Mouse (Mus musculus) left cerebral cortex, postnatal 10 days (tissue): Measurements from ENCODE around the gene C1ra. TPM values are rescaled to one million over a fixed set of nuclear protein-coding genes. Genes with fewer than 3 reads are reported as not detected.
"Not testable (repeated sequence)": the region's sequence is repeated elsewhere in the genome, so short reads cannot be mapped to it uniquely, and the experiment has no call there.

Experiments used
- DNase-seq, 2 experiments: peaks; one replicate each; pipeline ENCODE4 v3.0.0; 2021 to 2022; ENCODE audit warnings: low spot score in 2 of 2, mixed read lengths in 1 of 2; ENCODE audit errors: extremely low spot score in 1 of 2
- intact Hi-C: fragments of 180-260 bp; cut with DNase I; formaldehyde crosslinking; loops from one replicate; pipeline ENCODE4 v1.15.1; 2025
- total RNA-seq, 2 experiments: library from RNA; stranded (reverse); gene quantifications; 2 replicates each; pipeline ENCODE4 v1.2.3; 2021

C1ra gene
- total RNA-seq, 2 experiments from 2014 or later = 0.99 to 1.2 TPM

DNA sequence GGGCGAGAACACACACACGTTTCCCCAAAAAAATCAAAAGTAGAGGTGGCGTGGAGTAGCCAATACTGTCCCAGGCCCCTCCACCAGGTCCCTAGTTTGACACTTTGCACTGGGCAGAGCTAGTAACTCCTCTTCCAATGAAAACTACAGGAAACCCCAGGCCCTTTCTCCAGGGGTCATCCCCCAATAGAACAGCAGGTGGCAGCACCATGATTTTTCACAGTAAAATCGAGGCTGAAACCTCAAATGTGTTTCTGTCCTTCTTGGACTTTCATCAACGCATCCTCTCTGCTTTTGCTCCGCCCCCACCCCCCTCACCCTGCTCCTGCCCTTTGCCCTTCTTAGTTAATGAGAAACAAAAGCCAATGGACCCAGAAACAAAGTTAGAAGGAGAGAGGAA, 30.6 kb upstream of the C1ra start:
- peak in 1 of 2 experiments; percentile 55 for DNase-seq
- intact Hi-C loops = loop anchor here (5.0 kb wide), 1 partner anchor 61 kb away; the partner anchor contains the start of gene C1s1

- not testable (repeated sequence) for DNase-seq
- intact Hi-C loops = loop anchor here (5.0 kb wide), 1 partner anchor 58 kb away; the partner anchor contains the start of gene C1s1
These were observed 28.4 kb upstream of the C1ra start for GRCm38 (mm10) chr6:124483831-124484230.

- no peak for DNase-seq
- intact Hi-C loops = loop anchor here (5.0 kb wide), 1 partner anchor 57 kb away; the partner anchor contains the start of gene C1s1
These were observed 27.4 kb upstream of the C1ra start for GRCm38 (mm10) chr6:124484851-124485250.

GRCm38 (mm10) chr6:124485414-124486144, 26.6 kb upstream of the C1ra start:
- intact Hi-C loops = no loop called here
- no peak for DNase-seq

- no peak for DNase-seq
- intact Hi-C loops = no loop called here
These were observed 24.7 kb upstream of the C1ra start for GRCm38 (mm10) chr6:124487509-124487908.

DNA sequence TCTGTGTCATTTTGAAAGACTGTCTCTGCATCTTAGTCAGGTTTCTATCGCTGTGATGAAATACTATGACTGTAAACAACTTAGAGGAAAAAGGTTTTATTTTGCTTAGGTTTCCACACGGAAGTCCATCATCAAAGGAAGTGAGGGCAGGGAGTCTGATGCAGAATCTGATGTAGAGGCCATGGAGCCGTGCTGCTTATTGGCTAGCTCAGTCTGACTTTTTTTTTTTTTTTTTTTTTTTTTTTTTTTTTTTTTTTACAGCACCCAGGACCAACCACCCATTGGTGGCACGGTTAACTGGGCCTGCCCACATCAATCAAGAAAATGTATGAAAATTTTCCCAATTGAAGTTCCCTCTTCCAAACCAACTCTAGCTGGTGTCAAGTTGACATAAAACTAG, 23.3 kb upstream of the C1ra start:
- intact Hi-C loops = no loop called here
- no peak for DNase-seq

DNA sequence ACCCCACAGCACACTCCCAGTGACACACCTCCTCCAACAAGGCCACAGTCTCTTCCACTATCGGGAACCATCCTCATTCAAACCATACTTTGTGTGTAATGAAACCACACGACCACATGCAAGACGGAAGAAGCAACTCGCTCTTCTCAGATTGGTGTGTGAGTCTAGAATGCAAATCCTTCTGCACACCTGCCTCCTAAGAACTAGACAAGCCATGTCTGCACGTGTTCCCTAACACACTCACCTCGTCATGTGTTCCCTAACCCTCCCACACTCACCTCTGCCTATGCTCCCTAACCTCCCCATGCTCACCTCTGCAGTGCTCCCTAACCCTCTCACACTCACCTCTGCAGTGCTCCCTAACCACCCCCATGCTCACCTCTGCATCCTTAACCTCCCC, 20.8 kb upstream of the C1ra start:
- no peak for DNase-seq
- intact Hi-C loops = no loop called here

- DNase-seq = peak; percentile 51 to 76
- intact Hi-C loops = no loop called here
These were observed 19.2 kb upstream of the C1ra start, which contains the start of gene C1rl for GRCm38 (mm10) chr6:124492842-124493561. Gene C1rl (plus strand): TSS chr6:124493113.

GRCm38 (mm10) chr6:124493886-124494285, 18.3 kb upstream of the C1ra start:
- intact Hi-C loops = no loop called here

DNA sequence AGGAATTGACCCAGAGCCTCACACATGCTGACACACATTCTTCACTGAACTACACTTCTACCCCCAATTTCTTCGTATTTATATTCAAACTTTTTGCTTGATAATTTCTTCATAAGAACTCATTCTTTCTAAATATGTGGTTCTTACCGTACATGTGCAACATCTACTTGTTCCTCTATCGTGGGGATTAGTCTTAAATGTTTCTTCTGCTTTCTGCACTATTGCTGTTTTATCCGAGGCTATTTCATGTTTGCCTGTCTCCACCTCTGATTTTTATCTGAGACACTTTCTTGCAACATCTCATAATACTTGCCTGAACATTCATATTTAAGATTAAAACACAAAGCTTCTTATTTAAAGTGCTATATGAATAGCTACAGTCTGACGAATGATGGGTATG, 16.2 kb upstream of the C1ra start:
- intact Hi-C loops = no loop called here
- no peak for DNase-seq

More at GRCm38 (mm10) chr6:124493886-124494285, 18.3 kb upstream of the C1ra start:
- no peak for DNase-seq

DNA sequence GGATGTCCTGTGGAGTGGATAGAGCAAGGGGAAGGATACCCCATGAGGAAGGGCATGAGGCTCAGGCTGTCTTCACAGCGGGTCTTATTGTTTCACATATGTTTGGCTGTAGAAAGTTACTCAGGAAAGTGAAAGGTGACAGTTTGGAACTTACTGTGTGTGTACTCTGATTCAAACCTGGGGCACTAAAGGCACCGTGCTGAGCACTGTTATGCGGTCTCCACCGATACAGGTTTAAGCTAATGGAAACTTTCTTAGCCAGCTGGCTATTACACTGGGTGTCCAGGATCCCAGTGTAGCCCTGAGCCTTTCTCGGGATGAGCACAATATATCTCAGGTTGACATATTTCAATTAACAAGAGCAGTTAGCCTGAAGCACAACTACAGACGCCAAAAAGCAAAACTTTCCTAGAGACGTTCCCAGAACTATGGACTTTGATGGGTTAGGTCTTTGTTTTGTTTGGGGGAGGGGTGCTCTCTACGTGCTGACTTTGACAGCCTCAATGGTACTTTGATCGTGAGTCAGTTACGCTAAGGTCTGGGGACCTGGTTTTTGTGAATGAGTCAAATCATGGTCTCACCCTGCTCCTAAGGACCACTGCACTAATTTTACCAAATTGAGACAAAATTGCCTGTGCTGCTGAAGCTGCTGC, 12.2 kb upstream of the C1ra start:
- DNase-seq = no peak
- intact Hi-C loops = no loop called here

GRCm38 (mm10) chr6:124501473-124501872, 10.7 kb upstream of the C1ra start:
- intact Hi-C loops = no loop called here
- DNase-seq = no peak

GRCm38 (mm10) chr6:124502021-124502420, 10.2 kb upstream of the C1ra start:
- intact Hi-C loops = no loop called here

GRCm38 (mm10) chr6:124505028-124505427, 7.2 kb upstream of the C1ra start:
- intact Hi-C loops = no loop called here
- peak in 1 of 2 experiments; percentile 48 for DNase-seq

More at GRCm38 (mm10) chr6:124502021-124502420, 10.2 kb upstream of the C1ra start:
- DNase-seq = no peak

DNA sequence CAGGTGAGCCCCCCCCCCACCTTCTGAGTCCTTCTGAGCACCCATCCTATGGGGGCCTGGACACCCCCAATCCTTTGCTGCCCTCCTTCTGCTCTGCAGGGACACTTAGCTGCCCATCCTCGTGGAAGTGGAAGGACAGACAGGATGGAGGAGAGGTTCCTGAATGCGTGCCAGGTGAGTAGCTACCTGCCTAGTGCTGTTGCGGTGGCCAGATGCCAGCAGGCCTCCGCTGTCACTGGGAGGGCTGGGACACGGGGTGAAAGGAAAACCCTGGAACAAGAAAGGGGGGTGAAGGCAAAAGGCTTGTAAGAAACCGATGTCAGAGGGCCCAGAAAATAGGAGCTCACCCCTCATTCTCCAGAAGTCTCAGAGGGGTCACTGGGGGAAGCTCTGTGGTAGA, 5.2 kb upstream of the C1ra start:
- intact Hi-C loops = no loop called here
- DNase-seq = no peak

DNA sequence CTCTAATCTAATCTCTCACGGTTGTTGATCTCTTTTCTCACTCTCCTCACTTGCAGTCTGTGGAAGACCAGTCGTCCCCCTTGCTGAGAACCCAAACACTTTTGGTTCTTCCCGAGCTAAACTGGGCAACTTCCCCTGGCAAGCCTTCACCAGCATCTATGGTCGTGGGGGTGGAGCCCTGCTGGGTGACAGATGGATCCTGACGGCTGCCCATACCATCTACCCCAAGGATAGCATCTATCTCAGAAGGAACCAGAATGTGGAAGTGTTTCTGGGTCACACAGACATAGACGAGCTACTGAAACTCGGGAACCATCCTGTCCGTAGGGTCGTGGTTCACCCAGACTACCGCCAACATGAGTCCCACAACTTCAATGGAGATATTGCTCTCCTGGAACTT, 3.9 kb upstream of the C1ra start:
- intact Hi-C loops = no loop called here
- DNase-seq = peak; percentile 18 to 43

DNA sequence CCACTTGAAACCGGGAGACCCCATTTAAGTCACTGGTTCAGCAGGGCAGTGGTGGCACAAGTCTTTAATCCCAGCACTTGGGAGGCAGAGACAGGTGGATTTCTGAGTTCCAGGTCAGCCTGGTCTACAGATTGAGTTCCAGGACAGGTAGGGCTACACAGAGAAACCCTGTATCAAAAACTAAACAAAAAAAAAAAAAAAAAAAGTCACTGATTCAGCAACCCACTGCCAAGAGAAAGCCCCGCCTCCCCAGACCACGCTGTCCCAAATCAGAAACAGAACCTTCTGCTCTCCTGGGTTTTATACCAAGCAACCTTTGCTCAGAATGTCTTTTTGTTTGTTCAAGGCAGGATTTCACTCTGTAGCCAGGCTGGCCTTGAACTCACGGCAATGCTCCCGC, 3.0 kb upstream of the C1ra start:
- not testable (repeated sequence) for DNase-seq

GRCm38 (mm10) chr6:124511936-124512335, 269 bp upstream of the C1ra start:
- intact Hi-C loops = no loop called here
- DNase-seq = no peak

More for the DNA sequence above, 3.0 kb upstream of the C1ra start:
- intact Hi-C loops = not testable (repeated sequence)

- not testable (repeated sequence) for DNase-seq
- intact Hi-C loops = loop anchor here (5.0 kb wide), 1 partner anchor 55 kb away; the partner anchor contains the start of gene C1rb
These were observed 5.5 kb downstream of the C1ra start for GRCm38 (mm10) chr6:124517733-124518132.
